Mouse (Mus musculus) bone marrow macrophage, adult 2 months (primary cell): ENCODE results near the gene Mpo. TPM values are rescaled to one million over a fixed set of nuclear protein-coding genes. Genes with fewer than 3 reads are reported as not detected.

Experiments
- H3K27ac ChIP-seq: 2 replicates; pipeline ENCODE4 v1.5.1; 2012; ENCODE audit warnings: low read depth, low read length; ENCODE audit not compliant: insufficient read depth
- H3K4me1 ChIP-seq: 2 replicates; pipeline ENCODE4 v1.6.1; 2012; ENCODE audit warnings: low read length; ENCODE audit not compliant: control insufficient read depth, insufficient read depth
- H3K4me3 ChIP-seq: 2 replicates; pipeline ENCODE4 v1.5.1; 2012; ENCODE audit warnings: mild to moderate bottlenecking, low read length, moderate library complexity; ENCODE audit not compliant: insufficient read depth
- CTCF ChIP-seq: IDR thresholded peaks from 2 replicates; pipeline ENCODE4 v1.5.1; 2012; ENCODE audit warnings: low read depth, mild to moderate bottlenecking, low read length, moderate library complexity
- POLR2A ChIP-seq: IDR thresholded peaks from 2 replicates; pipeline ENCODE4 v1.6.1; 2012; ENCODE audit warnings: mild to moderate bottlenecking, low read depth, low read length, borderline replicate concordance
- polyA plus RNA-seq: library from polyadenylated mRNA; stranded (reverse); fragments of >200 nt; gene quantifications from 2 replicates; pipeline ENCODE4 v1.2.4, GENCODE M21; 2012; ENCODE audit not compliant: missing spikeins, insufficient read depth, insufficient read length

The Mpo gene
- polyA plus RNA-seq, 1 experiment: 1.1 TPM

DNA sequence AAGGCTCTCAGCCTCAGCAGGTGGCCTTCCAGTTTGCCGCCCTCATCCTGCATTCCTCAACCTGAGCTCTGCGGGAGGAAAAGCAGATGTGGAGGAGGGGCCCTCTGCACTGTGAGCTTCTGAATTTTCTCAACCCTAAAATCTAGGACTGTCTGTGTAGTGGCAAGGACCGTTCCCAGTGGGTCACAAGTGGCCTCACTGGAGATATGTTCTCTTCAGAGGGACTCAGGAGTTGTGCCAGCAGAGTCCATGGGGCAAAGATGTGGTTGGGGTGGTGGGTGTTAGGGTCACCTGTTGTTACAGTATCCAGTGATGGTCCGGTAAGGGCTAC lies 24.0 kb downstream of the Mpo start:
- H3K27ac ChIP-seq: no peak overlapping the region
- peak overlapping the region; percentile 40 for H3K4me3 ChIP-seq
- TF ChIP-seq CTCF (no peak), POLR2A (no peak)

DNA sequence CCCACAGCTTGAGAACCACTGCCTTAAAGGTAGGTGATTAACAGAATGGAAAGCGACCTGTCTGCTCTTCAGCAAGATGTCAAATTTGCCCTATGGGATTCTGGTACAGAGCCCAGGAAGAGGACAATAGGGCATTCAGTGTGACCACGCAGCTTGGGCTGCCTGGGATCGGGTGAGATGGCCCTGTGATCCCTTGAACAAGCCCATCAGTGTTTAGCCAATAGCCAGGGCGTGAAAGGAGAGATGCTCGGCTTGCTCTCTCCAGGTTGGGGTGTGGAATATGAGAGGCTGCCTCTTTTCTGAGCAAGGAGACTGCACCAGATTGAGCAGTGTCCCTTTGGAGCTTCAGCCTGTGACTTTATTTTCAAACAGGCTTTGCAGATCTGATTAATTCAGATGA lies 28.1 kb downstream of the Mpo start:
- no peak overlapping the region for H3K4me3 ChIP-seq
- H3K27ac ChIP-seq: no peak overlapping the region
- H3K4me1 ChIP-seq: no peaks in the 10 kb centered on the region
- TF ChIP-seq POLR2A (no peak), CTCF (no peak)

More for the DNA sequence above, 24.0 kb downstream of the Mpo start:
- no peaks in the 10 kb centered on the region for H3K4me1 ChIP-seq

DNA sequence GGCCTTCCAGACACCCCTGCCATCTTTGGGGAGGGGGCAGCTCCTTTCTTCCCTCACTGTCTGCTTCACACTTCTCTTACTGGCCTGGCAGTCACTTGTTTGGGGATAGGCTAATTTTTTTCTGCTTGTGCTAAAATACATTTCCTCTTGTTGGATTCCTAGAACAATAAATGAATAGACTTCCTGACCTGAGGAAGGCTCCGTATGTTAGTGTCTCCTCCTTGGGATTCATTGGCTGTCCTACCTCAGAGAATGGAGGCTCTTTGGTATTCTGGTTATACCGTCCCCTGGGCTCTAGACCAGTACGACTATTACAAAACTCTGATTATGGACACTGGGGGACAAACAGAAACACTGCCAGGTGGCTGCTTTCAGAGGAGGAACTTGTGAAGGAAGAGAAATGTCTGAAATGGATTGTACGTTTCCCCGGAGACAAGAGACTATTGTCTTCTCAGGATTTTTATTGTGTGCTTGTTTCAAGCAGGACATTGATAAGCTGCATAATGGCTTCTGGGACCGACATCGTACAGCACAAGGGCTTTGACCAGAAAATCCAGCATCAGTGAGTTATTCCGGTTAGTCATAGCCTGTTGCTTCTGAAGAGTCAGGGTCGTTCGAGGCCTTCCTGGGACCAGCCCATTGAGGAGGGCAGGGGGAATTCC lies 35.0 kb downstream of the Mpo start, which contains the start of gene Lpo:
Gene Lpo (minus strand): TSS at position 51 of the 662 bp plus-strand sequence.
- Histone ChIP-seq H3K4me3 (no peak within 1 kb of the TSS), H3K4me1 (no peaks in the 10 kb centered on the region), H3K27ac (no peak within 1 kb of the TSS)
- TF ChIP-seq POLR2A (no peak), CTCF (no peak)

DNA sequence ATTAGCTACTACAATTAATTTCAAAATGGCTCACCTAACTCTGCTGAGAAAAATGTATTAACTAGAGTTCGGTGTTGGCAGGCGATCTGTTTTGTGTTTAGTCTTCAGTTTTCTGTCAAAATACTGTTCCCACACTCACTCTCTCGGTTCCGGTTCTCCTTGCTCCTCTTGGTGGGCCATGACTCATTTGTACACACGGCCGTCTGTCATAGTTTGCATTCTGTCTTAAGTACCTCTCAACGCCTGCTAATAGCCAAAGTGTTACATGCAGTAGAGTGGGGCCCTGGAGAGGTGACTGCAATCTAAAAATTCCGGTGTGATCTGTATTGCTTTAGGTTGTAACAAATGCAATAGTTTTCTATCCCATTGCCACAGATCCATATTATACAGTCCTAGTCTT lies 47.3 kb downstream of the Mpo start:
- TF ChIP-seq POLR2A (no peak), CTCF (no peak)
- Histone ChIP-seq H3K27ac (no peak overlapping the region), H3K4me1 (no peaks in the 10 kb centered on the region), H3K4me3 (no peak overlapping the region)

DNA sequence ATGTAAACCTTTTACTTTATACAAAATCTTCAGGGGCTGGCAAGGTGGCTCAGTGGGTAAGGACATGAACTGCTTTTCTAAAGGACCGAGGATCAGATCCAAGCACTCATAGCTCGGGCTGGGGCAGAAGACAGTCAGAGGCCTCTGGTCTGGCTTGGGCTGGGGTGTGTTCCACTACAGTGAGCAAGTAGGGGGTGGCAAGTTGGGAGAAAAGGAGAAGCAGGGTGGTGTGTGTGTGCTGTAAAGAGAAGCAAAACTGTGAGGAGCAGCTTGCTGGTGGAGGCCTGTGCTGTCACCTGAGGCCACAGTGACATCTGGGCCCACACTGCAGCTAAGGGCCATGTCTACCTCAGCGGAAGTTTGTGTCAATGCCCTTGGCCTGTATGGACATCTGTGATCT lies 48.1 kb downstream of the Mpo start:
- no peak overlapping the region for H3K4me3 ChIP-seq
- TF ChIP-seq POLR2A (no peak), CTCF (no peak)
- no peak overlapping the region for H3K27ac ChIP-seq
- no peaks in the 10 kb centered on the region for H3K4me1 ChIP-seq

DNA sequence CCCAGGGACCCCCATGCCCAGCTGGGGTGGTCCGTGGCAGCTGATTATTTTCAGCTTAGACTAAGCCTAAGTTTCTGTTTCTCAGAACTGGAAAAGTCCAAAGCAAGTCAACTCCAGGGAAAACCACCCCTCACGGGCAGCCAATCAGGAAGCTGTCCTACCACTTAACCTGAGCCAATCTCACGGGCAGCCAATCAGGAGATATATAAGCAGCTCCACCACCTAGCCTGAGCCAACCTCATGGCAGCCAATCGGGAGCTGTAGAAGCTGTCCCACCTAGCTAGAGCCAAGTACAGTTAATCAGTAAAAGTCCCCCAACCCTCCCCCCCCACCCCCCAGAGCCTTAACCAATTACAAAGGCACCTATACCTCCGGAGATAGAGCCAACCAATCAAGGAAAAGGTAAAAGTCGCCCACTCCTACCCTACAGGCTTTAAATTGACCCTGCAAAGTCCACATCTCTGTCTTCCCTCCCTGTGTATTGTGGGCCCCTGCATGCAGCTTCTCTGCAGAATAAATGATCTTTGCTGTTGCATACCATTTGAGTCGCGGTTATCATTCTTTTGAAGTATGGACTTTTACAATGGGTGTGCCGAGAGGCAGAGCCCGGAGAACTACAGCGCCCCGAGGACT lies 53.7 kb downstream of the Mpo start:
- H3K27ac ChIP-seq: no peak overlapping the region
- no peak for TF ChIP-seq POLR2A
- TF ChIP-seq CTCF: no peak
- H3K4me1 ChIP-seq: peaks cover 3% of the 10 kb centered on the region
- H3K4me3 ChIP-seq: no peak overlapping the region

DNA sequence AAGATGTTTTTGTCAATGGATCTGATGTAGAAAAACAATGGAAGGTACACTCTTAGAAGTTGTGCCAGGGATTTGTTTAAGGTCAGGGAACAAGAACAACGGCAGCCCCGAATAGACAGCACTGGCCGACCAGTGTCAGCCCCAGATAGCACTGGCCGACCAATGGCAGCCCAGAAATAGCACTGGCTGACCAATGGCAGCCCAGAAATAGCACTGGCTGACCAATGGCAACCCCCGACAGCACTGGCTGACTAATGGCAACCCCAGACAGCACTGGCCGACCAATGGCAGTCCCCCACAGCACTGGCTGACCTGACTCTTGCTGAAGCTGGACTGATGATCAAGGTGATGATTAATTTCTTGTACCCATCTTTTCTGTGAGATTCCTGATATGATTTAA lies 54.5 kb downstream of the Mpo start:
- no peak for TF ChIP-seq POLR2A
- TF ChIP-seq CTCF: no peak
- Histone ChIP-seq H3K4me3 (no peak overlapping the region), H3K27ac (no peak overlapping the region), H3K4me1 (peaks cover 6% of the 10 kb centered on the region)

DNA sequence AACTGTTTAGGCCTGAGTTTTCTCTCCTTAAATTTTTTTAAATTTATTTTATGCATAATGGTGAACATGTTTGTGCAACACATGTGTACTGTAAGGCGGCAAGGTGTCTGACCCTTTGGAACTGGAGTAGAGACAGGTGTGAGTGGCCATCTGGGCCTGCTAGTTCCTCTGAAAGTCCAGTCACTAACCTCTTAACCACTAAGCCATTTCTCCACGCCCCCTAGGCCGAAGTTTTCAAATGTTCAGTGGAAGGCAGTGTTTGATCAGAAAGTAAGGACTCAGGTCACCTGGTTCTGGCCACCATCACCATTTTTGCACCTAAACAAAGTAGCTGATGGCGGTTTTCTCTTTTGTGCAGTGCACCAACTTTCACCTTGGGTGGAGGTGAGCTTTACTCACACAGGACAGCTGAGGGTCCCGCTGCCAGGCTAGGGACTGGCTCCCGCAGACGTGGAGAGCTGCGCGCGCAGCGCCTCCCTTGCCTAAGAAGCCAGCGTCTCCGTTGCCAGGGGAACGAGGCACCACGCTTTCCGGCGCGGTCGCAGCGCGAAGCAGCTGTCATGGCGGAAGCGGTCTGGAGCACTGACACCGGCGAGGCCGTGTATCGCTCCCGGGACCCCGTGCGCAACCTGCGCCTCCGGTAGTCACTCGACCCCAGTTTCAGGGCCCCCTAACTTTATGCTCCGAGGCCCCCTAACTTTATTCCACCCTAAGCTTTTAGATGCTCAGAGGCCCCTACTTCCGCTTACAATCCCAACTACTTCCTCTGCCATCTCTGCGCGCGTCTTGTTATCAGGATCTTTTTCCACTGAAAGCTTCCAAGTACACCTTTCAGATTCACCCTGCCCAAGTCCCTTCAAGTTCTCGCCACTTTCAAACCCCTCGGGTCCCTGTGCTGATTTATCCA lies 59.6 kb downstream of the Mpo start, which contains the start of gene Mks1:
Gene Mks1 (plus strand): TSS at position 526 of the 907 bp plus-strand sequence.
- TF ChIP-seq POLR2A (peak; percentile 21; the same call in 1 of the 2 replicates), CTCF (no peak)
- peak within 1 kb of the TSS; percentile 47 for H3K27ac ChIP-seq
- peaks cover 9% of the 10 kb centered on the region for H3K4me1 ChIP-seq
- H3K4me3 ChIP-seq: peak within 1 kb of the TSS; percentile 76

DNA sequence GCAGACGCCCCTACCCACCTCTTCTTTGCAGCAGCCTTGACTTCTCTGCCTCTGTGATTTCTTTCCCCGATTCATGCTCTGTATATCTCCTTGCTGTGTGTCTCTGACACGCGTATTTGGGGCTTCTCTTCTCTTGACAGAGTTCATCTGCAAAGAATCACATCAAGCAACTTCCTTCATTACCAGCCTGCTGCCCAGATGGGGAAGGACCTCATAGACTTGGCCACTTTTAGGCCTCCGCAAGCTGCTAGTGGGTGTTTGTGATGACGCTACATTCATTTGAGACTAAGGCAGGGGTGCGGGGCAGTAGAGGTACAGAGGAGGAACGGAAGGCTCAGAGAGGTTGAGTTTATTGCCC lies 60.2 kb downstream of the Mpo start:
- TF ChIP-seq CTCF (no peak), POLR2A (no peak)

More for the DNA sequence above, 60.2 kb downstream of the Mpo start:
- Histone ChIP-seq H3K4me3 (peak overlapping the region; percentile 76), H3K27ac (peak overlapping the region; percentile 47), H3K4me1 (peaks cover 9% of the 10 kb centered on the region)

Other genes with a start within 250 kb of the Mpo start
- not detected in 2 replicates for gene Gm11492, start 226.9 kb upstream of the Mpo start, polyA plus RNA-seq
- gene Sept4, start 224.7 kb upstream of the Mpo start, polyA plus RNA-seq: not detected in 2 replicates
- 11.0 and 16.3 TPM in 2 replicates for gene Mtmr4, start 201.4 kb upstream of the Mpo start, polyA plus RNA-seq
- gene Hsf5, start 176.4 kb upstream of the Mpo start, polyA plus RNA-seq: not detected in 2 replicates
- not detected in 2 replicates for gene Rnf43, start 130.9 kb upstream of the Mpo start, polyA plus RNA-seq
- 136 and 142 TPM in 2 replicates for gene Supt4a, start 56.0 kb upstream of the Mpo start, polyA plus RNA-seq
- 2.6 and 2.9 TPM in 2 replicates for gene Tspoap1, start 33.0 kb upstream of the Mpo start, polyA plus RNA-seq
- not detected in 2 replicates for gene Lpo, start 34.7 kb downstream of the Mpo start, polyA plus RNA-seq
- gene Mks1, start 59.6 kb downstream of the Mpo start, polyA plus RNA-seq: 4.7 and 6.3 TPM in 2 replicates
- not detected in 2 replicates for gene Epx, start 82.0 kb downstream of the Mpo start, polyA plus RNA-seq
- not detected in 2 replicates for gene Olfr462, start 98.7 kb downstream of the Mpo start, polyA plus RNA-seq
- gene Olfr463, start 103.8 kb downstream of the Mpo start, polyA plus RNA-seq: not detected in 2 replicates
- gene Olfr464, start 127.4 kb downstream of the Mpo start, polyA plus RNA-seq: not detected in 2 replicates
- 62.6 and 64.9 TPM in 2 replicates for gene Dynll2, start 194.0 kb downstream of the Mpo start, polyA plus RNA-seq